Mouse (Mus musculus) stomach, postnatal 0 days (tissue): ENCODE measurements at regions not wholly inside any gene's neighbourhood (a gene's known extent, or its start where the extent isn't known, plus 50 kb on each side); places are given as distances from the start of the nearest gene placed in this dataset.

ENCODE experiments used
- CTCF ChIP-seq: IDR thresholded peaks from 2 replicates; pipeline ENCODE4 v1.5.1; 2016; ENCODE audit warnings: antibody characterized with exemption, low read depth, mild to moderate bottlenecking, moderate library complexity
- EP300 ChIP-seq: optimal IDR thresholded peaks from 2 replicates; pipeline ENCODE3; 2016; ENCODE audit warnings: antibody characterized with exemption

- no peak for TF ChIP-seq CTCF
- no peak for TF ChIP-seq EP300
These were observed 96.7 kb upstream of the Rcn1 start for GRCm38 (mm10) chr2:105495796-105496195.
